ENCODE assay signal across 8 mouse cellular contexts in the genomic region with DNA sequence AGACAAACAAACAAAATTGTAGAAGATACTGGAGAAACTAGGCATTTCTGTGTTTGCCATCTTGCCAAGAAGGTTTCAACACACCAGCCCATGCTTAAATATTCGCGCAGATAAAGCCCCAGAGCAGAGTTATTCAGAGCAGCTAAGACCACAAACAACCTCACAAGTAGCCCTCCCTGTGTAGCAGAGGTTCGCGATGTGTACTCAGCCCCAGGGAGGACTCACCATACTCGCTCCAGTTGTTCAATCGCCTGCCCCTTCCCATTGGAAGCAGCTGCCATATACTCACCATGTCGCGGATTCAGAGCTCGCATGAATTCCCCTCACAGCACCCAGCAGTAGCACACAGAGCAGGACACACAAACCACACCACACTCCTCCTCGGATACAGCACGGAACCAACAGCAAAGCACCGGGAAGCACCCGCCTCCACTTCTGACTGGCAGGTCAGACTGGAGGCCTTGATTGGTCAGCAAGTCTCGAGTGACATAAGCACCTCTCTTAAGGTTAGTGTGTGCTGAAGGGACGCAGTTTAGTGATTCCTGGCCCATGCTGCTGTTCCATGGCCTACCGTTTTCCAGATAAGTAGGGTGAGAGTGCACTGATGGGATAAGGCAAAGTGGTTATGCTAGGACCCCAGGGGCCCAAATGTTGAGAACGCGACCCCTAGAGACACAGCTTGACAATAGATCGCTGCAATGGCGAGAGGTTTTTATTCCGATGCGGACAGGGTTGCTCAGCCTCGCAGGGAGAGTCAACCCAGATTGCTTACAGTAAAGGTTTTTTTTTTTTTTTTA. TPM values are rescaled to one million over a fixed set of nuclear protein-coding genes. Genes with fewer than 3 reads are reported as not detected.
DNase-seq lines count a peak whose midpoint lies in the region; ATAC-seq and TF ChIP-seq lines count a peak whose summit lies in the region.
"Not testable (repeated sequence)": the region's sequence is repeated elsewhere in the genome, so short reads cannot be mapped to it uniquely, and the experiment has no call there.

Gene Zfp975, minus strand, starts transcription at position 381 of the 797 bp plus-strand sequence.

- not testable (repeated sequence) for H3K9me3 ChIP-seq in G1E (replicated peaks); forebrain, embryonic 16.5 days (ENCODE audit: control insufficient read depth, low read length); liver, postnatal 0 days (ENCODE audit: low read length); neural tube, embryonic 13.5 days

- peak; percentile 52; the same call in 1 of the 2 replicates for TF ChIP-seq POLR2A in cerebellum, adult 2 months (IDR thresholded peaks at IDR 0.05; ENCODE audit: borderline replicate concordance, insufficient read depth, low read length)

- DNase-seq in G1E (ENCODE audit: low spot score), result peak; percentile 72
- DNase-seq in cerebellum, adult 2 months, result peak; percentile 85 to 89
- peak; percentile 71 for DNase-seq in heart, postnatal 25 days (ENCODE audit: low spot score)
- peak; percentile 86 for DNase-seq in layer of hippocampus, adult 11-12 months (ENCODE audit: low spot score)
- peak; percentile 80 for DNase-seq in liver, postnatal 0 days
- peak; percentile 87 for DNase-seq in telencephalon, adult 2 months (ENCODE audit: low read depth, low spot score)

- not testable (repeated sequence) for TF ChIP-seq CTCF in G1E (IDR thresholded peaks at IDR 0.05; ENCODE audit: low read depth, low read length); cerebellum, adult 2 months (IDR thresholded peaks at IDR 0.05; ENCODE audit: borderline replicate concordance, insufficient read depth, low read depth, low read length); liver, postnatal 0 days (IDR thresholded peaks at IDR 0.05; ENCODE audit: low read depth)

- peak within 1 kb of the TSS; percentile 72 for H3K4me3 ChIP-seq in G1E (ENCODE audit: low read depth, low read length)
- peak within 1 kb of the TSS; percentile 91 for H3K4me3 ChIP-seq in cerebellum, adult 2 months (replicated peaks; ENCODE audit: insufficient read depth, low read depth, low read length)
- H3K4me3 ChIP-seq in forebrain, embryonic 16.5 days (replicated peaks; ENCODE audit: low read length), result peak within 1 kb of the TSS; percentile 59
- H3K4me3 ChIP-seq in liver, postnatal 0 days (ENCODE audit: low read depth, low read length), result peak within 1 kb of the TSS; percentile 55
- peak within 1 kb of the TSS; percentile 52 for H3K4me3 ChIP-seq in neural tube, embryonic 13.5 days

- 1% methylated on average over 23 of the region's 23 CpGs for WGBS in cerebellum, adult 2 months
- WGBS in forebrain, embryonic 16.5 days, result 1% methylated on average over 23 of the region's 23 CpGs
- under 1% methylated on average over 23 of the region's 23 CpGs for WGBS in liver, postnatal 0 days (ENCODE audit: insufficient replicate concordance)
- under 1% methylated on average over 23 of the region's 23 CpGs for WGBS in neural tube, embryonic 13.5 days

- H3K27me3 ChIP-seq in G1E (ENCODE audit: insufficient read depth, low read length); cerebellum, adult 2 months (ENCODE audit: control insufficient read depth, insufficient read depth, low read length); forebrain, embryonic 16.5 days (replicated peaks; ENCODE audit: control insufficient read depth, insufficient read depth, low read length); liver, postnatal 0 days (ENCODE audit: insufficient read depth, low read length); neural tube, embryonic 13.5 days: not testable (repeated sequence)

- peak within 1 kb of the TSS; percentile 71 for H3K9ac ChIP-seq in forebrain, embryonic 16.5 days (replicated peaks; ENCODE audit: low read depth, low read length)
- H3K9ac ChIP-seq in liver, postnatal 0 days (replicated peaks), result peak within 1 kb of the TSS; percentile 56
- H3K9ac ChIP-seq in neural tube, embryonic 13.5 days, result peak within 1 kb of the TSS; percentile 74

- TF ChIP-seq EP300 in liver, postnatal 0 days (IDR thresholded peaks at IDR 0.05; ENCODE audit: low read depth), result not testable (repeated sequence)

- not testable (repeated sequence) for H3K4me1 ChIP-seq in G1E (ENCODE audit: insufficient read depth, low read depth, low read length); cerebellum, adult 2 months (ENCODE audit: control insufficient read depth, insufficient read depth, low read length); forebrain, embryonic 16.5 days (replicated peaks; ENCODE audit: control insufficient read depth, insufficient read depth, low read length); liver, postnatal 0 days (ENCODE audit: insufficient read depth); neural tube, embryonic 13.5 days (replicated peaks)

- intact Hi-C loops in heart, postnatal 25 days (cut with DNase I), result not testable (repeated sequence)

- peak; percentile 99 for ATAC-seq in G1E (ENCODE audit: extremely low read depth, insufficient number of reproducible peaks, low FRiP score, poor library complexity, severe bottlenecking)
- peak; percentile 100 for ATAC-seq in forebrain, embryonic 16.5 days
- peak; percentile 100 for ATAC-seq in liver, postnatal 0 days
- ATAC-seq in neural tube, embryonic 13.5 days (ENCODE audit: low read depth), result peak; percentile 99

- H3K4me2 ChIP-seq in forebrain, embryonic 16.5 days (ENCODE audit: low read length), result peak within 1 kb of the TSS; percentile 55
- H3K4me2 ChIP-seq in liver, postnatal 0 days (ENCODE audit: low read depth, low read length), result peak within 1 kb of the TSS; percentile 69
- H3K4me2 ChIP-seq in neural tube, embryonic 13.5 days, result peak within 1 kb of the TSS; percentile 55

- peak within 1 kb of the TSS; percentile 62; the same call in 1 of the 2 replicates for H3K27ac ChIP-seq in cerebellum, adult 2 months (ENCODE audit: insufficient read depth, low read length)
- H3K27ac ChIP-seq in forebrain, embryonic 16.5 days (ENCODE audit: low read length), result not testable (repeated sequence)
- H3K27ac ChIP-seq in liver, postnatal 0 days (ENCODE audit: low read depth), result peak within 1 kb of the TSS; percentile 76
- H3K27ac ChIP-seq in neural tube, embryonic 13.5 days (replicated peaks), result peak within 1 kb of the TSS; percentile 83

- not testable (repeated sequence) for H3K36me3 ChIP-seq in G1E (replicated peaks); forebrain, embryonic 16.5 days (ENCODE audit: control insufficient read depth, insufficient read depth); liver, postnatal 0 days (replicated peaks; ENCODE audit: insufficient read depth, low read length); neural tube, embryonic 13.5 days

RNA-seq across cellular contexts. Expression of gene Zfp975, which starts in this region (rescaled TPM):
- total RNA-seq in G1E (2014; fragmentation: Nextera tagmentation), result 12.6 and 15.6 TPM in 2 replicates
- total RNA-seq in G1E (2017), result 9.8 and 10.9 TPM in 2 replicates
- polyA plus RNA-seq in G1E (2012), result 0.15 and 0.27 TPM in 2 replicates
- polyA plus RNA-seq in cerebellum, adult 2 months (2012; rRNA removed), result 3.7 and 3.9 TPM in 2 replicates
- polyA plus RNA-seq in forebrain, embryonic 16.5 days (2015; fragmentation: Nextera tagmentation; extraction: Ambion mirVana), result 6.8 and 7.9 TPM in 2 replicates
- total RNA-seq in heart, postnatal 25 days (2021), result 1 to 10 TPM; 4.0 to 5.4 TPM
- 1.5 and 1.6 TPM in 2 replicates for polyA plus RNA-seq in liver, postnatal 0 days (2015; fragmentation: Nextera tagmentation; extraction: Ambion mirVana)
- 6.0 and 7.5 TPM in 2 replicates for polyA plus RNA-seq in neural tube, embryonic 13.5 days (2015; fragmentation: Nextera tagmentation; extraction: Ambion mirVana)
